Mouse (Mus musculus) cerebellum, postnatal 10 days (tissue): ENCODE data around the gene 1700061G19Rik.
"Not testable (repeated sequence)": the region's sequence is repeated elsewhere in the genome, so short reads cannot be mapped to it uniquely, and the experiment has no call there.

Source experiments
- DNase-seq, 2 experiments: peaks; one replicate each; pipeline ENCODE4 v3.0.0; 2021; ENCODE audit warnings: mixed read lengths in 2 of 2

The 1700061G19Rik gene

DNA sequence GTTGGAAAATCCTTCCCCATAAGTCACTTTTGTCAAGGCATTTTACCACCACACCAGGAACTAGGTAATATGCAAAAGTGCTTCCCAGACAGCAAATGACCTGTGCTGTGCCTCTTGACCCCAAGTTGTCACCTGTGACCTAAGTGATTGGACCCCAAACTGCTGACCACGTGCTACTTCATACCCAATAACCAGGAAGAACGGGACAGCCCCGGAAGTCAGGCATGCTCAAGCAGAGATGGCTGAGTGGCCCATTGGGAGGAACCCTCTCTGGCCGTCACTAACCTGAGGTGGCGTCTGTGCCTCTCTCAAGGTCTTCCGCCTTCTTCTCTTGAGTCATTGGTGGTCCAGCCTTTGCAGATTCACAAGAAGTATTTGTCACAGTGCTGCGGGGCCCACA is 2.8 kb upstream of the 1700061G19Rik start:
- DNase-seq: no peak

- no peak for DNase-seq
Observed at GRCm38 (mm10) chr17:56874237-56874636, 1.0 kb upstream of the 1700061G19Rik start, which contains the start of gene Acsbg2. TSS of gene Acsbg2 (minus strand) at chr17:56874447.

DNA sequence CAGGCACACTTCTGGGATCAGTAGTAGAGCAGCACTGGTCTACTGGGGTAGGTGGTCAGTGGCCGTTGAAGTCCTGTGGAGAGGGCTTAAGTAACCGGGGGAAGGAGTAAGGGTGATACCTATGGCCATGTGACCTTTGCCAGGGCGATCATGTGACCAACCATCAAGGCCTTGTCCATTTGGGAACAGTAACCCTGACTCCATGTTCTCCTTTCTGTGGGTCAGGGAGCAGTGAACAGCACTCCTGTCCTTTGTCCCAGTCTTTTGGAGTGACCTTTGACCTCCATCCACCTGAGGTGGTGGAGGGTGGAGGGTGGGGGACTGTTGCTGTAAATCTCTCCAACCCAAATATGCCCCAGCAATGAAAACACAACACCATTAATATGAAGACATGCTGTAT is 1.2 kb downstream of the 1700061G19Rik start:
- no peak for DNase-seq

DNA sequence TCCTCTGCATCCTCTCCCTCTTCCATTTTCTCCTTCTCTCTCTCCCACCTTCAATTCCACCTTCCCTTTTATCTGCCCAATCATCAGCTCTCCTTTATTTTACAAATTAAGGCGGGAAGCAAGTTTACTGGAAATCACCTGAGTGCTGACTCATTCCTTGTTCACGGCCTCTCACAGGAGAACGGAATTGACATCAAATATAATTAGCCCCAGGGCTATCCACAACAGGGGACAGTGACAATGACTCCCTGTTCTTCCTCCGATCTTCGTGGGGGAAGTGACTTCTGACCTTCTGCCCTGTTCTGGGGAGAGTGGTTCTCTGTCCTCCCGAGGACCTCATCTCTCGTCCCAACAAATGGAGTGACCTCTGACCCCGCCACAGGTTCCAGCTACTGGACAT is 1.7 kb downstream of the 1700061G19Rik start:
- no peak for DNase-seq

DNA sequence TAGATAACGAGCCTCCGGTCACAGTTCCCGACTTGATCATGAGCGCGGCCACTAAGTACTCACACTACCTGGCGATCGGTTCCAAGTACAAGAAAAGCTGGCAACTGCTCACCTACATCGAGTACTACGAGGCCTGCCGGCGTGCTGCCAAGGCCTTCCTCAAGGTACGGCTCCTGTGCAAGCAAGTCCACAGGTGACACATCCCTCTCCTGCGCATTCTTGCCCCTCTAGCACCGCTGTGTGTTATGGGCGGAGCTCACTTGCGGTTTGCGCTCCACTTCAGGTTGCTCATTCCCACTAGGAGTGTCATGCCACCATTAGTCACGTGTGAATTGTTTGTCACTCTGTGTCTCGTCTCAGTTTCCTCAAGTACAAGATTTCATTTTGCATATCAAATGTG is 2.1 kb downstream of the 1700061G19Rik start:
- no peak for DNase-seq

DNA sequence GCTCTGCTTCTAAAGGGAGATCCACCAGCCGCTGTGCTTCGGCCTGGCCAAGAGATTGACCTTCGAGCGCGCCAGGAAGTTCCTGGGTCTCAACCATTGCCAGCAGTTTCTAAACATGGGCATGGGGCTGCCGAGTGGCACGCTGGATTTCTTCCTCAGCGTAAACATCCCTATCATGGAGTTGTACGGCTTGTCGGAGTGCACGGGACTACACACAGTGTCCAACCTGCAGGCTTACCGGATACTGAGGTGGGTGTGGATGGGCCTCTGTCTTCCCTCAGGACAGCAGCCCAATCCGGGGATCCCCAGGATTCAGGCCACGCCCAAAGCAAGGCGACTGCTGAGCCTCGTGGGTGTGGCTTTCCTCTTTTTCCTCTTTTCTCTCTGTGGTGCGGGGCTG is 8.3 kb downstream of the 1700061G19Rik start:
- DNase-seq: no peak

DNA sequence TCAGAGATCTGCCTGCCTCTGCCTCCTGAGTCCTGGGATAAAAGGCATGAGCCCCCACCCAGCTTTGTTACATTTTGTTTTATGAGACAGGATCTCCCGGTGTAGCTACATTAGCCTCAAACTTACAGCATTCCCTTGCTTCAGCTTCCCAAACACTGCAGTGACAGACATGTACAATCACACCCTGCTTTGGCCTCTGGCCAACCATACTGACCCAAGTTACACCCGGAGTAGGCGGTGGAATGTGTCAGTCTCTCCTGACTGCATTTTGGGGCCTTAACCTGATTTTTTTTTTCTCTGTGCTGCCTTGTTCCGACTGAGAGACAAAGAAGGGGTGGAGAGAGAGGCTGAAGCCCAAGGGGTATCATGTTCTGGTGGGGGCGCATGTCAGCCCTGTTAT is 9.1 kb downstream of the 1700061G19Rik start:
- peak in 1 of 2 experiments; percentile 39 for DNase-seq

DNA sequence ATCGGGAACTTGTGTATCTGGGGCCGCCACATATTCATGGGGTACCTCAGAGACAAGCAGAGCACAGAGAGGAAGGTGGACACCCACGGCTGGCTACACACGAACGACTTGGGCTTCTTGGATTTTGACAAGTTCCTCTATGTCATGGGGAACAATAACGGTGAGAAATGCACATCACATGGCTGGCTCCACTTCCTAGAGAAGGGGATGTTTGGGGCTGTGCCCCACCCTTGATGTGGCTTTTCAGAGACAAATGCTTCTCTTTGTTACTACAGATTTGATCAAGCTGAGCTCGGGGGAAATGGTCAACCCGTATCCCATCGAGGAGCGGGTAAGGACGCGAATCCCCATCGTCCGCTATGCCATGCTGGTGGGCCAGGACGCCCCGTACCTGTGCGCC is 9.5 kb downstream of the 1700061G19Rik start:
- no peak for DNase-seq

DNA sequence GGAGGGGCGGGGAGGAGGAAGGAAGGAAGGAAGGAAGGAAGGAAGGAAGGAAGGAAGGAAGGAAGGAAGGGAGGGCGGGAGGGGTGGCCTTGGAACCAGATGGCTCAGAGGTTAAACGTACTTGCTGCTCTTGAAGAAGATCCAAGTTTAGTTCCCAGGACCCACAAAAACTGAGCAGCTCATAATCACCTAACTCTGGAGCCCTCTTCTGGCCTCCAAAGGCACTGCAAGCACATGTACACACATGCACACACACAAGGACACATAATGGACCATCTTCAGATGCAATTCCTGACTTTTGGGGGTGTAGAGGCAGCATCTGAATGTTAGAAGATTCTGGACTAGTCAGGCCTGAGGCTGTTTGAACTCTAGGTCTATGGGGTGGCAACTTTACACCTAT is 12.8 kb downstream of the 1700061G19Rik start:
- no peak for DNase-seq

DNA sequence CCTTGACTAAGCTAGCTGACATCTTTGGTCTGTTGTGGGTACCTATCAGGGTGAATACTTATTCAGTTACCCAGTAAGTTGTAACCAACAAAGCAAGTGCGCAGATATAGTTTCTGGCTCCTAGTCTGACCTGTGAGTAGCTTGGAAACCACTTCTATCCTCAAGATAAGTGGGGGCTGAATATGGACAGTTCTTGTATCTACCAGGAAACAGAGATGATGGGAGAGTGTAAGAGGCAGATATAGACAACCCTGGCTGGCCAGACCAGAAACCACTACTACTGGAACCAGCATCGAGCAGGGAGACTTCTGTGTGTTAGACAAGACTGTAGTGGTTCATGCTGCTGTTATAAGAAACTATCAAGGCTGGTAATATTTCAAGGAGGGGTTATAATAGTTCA is 14.7 kb downstream of the 1700061G19Rik start:
- DNase-seq: no peak

DNA sequence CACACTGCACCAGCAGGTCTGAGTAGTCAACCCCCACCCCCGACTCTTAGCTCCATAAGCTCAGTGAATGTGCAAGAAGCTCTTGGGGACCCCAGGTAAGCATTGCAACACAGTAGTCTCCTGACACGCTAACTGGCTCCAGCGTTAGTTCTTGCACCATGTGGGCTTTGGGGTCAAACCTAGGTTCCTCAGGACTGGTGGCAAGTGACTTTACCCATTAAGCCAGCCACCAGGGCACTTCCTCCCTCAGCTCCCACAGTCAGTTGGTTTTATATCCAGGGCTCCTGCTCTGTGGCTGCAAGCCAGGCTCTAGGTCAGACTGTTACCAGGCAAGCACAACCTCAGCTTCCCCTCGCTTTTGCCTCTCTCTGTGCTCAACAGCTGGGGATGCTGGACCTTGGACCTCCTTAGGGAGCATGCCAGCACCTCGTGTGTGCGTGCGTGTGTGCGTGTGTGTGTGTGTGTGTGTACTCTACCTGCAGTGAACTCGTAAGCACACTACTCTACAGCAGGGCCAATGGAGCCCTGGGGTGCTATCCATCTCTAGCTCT is 20.2 kb downstream of the 1700061G19Rik start:
- no peak for DNase-seq

DNA sequence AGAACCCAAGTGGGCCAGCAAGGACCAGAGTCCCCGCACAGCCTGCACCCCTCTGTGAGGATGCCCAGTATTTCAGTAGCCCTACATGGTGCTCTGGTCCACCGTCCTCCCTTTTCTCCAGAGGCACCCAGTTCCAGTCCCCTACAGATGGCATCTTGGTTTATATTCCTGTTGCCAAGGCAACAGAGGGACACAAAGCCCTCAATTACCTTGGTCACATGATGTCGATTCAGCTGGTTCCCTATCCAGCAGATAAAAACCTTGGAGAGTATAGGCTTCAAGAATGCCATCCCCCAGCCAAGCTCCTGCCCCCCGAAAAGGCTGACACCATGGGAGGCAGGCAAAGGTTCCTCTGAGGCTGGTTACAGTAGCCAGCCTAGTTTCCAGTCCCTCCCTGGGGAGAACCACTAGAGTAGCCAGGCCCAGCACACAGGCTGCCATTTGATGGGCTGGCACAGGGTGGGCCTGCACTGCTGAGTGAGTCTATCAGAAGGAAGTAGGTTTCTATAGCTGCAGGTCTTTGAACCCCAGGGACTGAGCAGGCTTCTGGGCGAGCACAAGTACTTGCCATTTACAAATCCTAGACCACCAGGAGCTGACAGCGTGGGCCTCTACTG is 21.3 kb downstream of the 1700061G19Rik start:
- DNase-seq: no peak

- DNase-seq: peak; percentile 91 to 92
Observed at GRCm38 (mm10) chr17:56897630-56898195, 22.4 kb downstream of the 1700061G19Rik start.

DNA sequence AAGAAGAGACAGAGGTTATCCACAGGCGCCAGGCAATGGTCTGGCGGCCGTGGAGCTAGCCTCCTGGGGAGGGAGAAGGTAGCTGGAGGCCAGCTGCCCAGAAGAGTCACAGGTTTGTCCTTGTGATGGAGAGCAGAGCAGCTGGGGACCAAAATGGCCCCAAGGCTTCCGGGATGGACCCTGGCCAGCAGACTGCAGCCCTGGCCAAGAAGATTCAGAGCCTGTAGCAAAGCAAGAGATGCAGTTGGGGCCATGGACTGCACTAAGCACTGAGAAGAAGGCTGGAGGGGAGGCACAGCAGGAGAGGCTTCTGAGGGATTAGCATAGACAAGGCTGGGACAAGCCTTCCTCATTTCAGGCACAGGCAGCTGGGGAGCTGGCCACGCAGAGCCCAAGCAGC is 27.4 kb downstream of the 1700061G19Rik start:
- DNase-seq: peak; percentile 53

GRCm38 (mm10) chr17:56906166-56906565 is 30.9 kb downstream of the 1700061G19Rik start:
- DNase-seq: no peak

GRCm38 (mm10) chr17:56907096-56907495 is 31.8 kb downstream of the 1700061G19Rik start:
- DNase-seq: no peak

- DNase-seq: peak; percentile 28 to 47
Observed at GRCm38 (mm10) chr17:56907887-56908286, 32.6 kb downstream of the 1700061G19Rik start.

GRCm38 (mm10) chr17:56909764-56910163 is 34.5 kb downstream of the 1700061G19Rik start:
- DNase-seq: not testable (repeated sequence)

DNA sequence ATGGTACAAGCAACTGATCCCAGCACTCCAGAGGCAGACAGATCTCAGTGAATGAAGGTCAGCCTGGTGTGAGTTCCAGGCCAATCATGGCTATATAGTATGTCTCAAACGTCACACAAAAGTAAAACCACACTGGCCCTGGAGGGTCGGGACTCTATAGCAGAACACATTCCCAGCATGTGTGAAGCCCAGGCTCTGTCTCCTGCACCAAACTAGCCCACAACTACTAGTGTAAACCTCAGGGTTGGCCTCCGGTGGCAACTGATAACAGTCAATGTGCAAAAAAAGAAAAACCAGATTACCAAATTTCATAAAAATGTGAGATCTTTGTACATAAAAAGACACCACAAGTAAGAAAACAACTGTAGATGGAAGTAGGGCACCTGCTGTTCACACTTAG is 37.7 kb downstream of the 1700061G19Rik start:
- DNase-seq: no peak

GRCm38 (mm10) chr17:56913444-56913843 is 38.2 kb downstream of the 1700061G19Rik start:
- no peak for DNase-seq

- no peak for DNase-seq
Observed at GRCm38 (mm10) chr17:56917166-56917565, 41.9 kb downstream of the 1700061G19Rik start.

GRCm38 (mm10) chr17:56919725-56920124 is 44.4 kb downstream of the 1700061G19Rik start:
- DNase-seq: no peak

DNA sequence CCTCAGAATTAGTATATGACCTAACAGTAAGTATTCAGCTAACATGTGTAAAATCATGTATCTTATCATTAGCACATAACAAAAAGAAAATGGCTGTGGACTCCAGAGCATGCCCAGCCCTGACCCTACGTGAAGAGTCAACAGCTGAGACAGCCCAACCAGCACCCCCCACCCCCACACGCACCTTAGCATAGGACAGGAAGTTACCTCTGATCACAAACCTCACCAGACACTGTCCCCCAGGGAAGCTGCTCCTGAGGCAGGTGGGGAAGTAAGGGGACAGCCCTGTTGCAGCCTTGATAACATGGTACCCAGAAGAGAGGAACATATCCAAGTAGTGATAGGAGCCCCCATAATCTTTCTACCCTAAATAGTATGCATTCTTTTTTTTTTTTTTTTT is 50.7 kb downstream of the 1700061G19Rik start:
- no peak for DNase-seq

- no peak for DNase-seq
Observed at GRCm38 (mm10) chr17:56929101-56929500, 53.8 kb downstream of the 1700061G19Rik start.

DNA sequence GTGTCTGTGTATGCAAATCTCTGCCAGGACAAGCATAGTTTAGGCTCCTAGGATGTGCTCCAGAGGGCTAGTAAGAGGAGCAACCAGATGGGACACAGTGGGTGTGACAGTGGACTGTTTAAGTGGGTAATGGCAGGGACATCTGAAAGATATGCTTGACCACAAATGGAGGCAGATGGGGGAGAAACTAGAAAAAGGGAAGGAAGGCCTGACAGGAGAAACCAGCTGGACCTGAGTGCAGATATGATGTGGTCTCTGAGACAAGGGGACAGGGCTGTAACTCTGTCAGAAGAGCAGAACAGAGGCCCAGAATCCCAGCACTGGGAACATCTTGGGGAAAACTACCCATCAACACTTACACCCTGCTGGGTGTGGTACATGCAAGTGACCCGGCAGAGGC is 54.3 kb downstream of the 1700061G19Rik start:
- DNase-seq: no peak
